Mouse (Mus musculus): ENCODE results near the gene Fam198a.

The Fam198a gene

DNA sequence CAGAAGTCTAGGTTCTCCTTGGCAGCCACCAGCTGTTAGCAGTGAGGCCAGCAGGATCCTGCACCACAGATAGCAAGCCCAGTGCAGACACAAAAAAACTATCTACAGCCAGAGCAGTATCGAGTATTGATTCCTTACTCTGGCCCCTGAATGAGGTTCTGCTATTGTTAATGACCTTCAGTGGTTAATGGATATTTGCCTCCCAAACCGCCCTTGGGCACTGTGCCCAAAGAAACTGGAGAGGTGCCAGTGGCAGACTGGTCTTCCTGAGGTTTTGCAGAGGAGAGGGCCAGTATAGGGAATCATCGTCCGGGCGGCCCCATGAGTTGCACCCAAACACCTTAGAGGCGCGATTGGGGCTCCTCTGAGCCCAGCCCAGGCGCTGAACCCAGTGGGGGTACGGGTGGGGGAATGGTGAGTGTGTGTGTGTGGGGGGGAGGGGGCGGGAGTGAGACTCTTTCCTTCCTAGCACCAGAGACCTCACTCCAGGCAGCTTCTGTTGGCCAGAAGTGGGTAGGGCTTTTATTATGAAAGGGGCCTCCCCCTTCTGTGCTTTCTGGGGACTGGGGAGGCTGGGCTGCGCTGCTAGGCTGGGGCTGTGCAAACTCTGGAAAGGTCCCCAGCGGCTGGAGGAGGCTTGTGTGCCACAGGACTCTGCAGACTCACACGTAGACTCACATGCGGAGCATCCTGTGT is at the start of gene Fam198a:
Gene Fam198a (plus strand): TSS at position 571 of the 696 bp plus-strand sequence.
- DNase-seq (ENCODE audit: low spot score in 2 of 2) = no peak

GRCm38 (mm10) chr9:121901710-121902700 is 48.8 kb upstream of the Fam198a start:
- DNase-seq (ENCODE audit: low spot score in 2 of 2) = no peak

DNA sequence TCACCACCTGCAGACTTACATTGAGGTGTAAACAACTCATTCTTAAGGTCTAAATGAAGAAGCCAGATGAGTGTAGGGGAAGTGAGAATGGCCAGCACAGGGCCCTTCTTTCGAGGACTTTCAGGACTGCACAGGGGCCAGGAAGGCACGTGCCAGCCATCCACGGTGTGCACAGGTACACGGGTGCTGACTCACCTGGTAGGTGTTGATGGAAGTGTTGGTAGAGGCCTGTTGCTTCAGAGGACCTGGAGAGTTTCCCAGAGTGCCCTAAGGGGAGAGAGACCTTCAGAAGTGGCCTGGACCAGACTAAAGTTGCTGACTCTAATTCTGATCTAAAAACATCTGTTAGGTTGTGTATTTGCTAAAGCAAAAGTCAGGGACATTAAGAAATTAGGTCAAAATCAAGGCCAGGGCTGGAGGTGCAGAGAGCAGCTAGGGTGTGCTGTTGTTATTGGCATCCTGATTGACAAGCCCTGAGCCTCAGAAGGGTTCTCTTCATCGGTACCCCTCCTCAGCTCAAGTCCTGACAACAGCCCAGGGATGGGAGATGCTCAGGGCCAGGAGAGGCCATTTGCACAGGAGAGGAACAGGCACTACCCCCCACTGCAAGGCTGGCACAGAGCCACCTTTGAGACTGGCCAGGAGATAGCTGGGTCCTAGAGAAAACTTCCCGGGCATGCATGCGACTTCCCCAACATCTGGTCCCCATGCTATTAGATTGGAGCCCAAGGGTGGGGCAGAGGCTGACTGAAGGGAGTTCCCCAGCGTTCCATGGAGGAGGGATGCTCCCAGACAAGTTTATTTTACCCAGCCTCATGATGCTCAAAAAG is 47.1 kb upstream of the Fam198a start:
- no peak for DNase-seq (ENCODE audit: low spot score in 2 of 2)

GRCm38 (mm10) chr9:121904319-121904718 is 46.5 kb upstream of the Fam198a start:
- no peak for DNase-seq (ENCODE audit: low spot score in 2 of 2)

DNA sequence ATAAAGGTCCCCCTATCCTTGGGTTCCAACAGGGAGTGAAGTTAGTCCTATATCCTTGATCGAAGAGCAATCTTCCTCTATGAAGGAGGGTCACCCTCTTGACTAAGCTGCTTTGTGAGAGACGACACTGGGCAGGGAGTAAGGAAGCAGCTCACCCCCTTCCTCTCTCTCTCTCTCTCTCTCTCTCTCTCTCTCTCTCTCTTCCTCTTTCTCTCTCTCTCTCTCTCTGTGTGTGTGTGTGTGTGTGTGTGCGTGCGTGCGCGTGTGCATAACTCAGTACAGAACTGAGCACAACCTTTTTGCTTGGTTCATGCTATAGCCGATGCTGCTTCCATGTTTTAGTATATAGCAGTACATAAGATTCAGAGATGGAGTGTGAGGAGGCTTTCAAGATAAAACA is 45.8 kb upstream of the Fam198a start:
- no peak for DNase-seq (ENCODE audit: low spot score in 2 of 2)

GRCm38 (mm10) chr9:121905556-121906185 is 45.1 kb upstream of the Fam198a start:
- peak; percentile 41 to 44 for DNase-seq (ENCODE audit: low spot score in 2 of 2)

DNA sequence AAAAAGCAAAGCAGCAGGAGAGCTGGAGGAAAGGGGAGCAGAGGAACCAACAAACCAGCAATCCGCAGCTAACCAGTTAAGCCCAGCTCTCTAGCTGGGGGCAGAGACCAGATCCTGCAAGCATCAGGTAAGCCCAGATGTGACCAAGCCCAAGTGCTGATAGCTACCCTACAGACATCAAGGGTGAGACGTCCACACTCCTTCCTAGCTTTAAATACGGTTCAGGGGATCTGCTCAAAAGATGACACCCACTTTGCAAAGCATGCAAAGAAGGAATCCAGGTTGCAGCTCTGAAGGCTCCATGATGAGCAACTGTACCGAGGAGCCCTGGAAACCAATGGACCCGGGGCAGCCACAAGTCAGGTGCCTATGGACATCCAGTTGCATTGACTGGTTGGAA is 44.3 kb upstream of the Fam198a start:
- DNase-seq (ENCODE audit: low spot score in 2 of 2) = no peak

DNA sequence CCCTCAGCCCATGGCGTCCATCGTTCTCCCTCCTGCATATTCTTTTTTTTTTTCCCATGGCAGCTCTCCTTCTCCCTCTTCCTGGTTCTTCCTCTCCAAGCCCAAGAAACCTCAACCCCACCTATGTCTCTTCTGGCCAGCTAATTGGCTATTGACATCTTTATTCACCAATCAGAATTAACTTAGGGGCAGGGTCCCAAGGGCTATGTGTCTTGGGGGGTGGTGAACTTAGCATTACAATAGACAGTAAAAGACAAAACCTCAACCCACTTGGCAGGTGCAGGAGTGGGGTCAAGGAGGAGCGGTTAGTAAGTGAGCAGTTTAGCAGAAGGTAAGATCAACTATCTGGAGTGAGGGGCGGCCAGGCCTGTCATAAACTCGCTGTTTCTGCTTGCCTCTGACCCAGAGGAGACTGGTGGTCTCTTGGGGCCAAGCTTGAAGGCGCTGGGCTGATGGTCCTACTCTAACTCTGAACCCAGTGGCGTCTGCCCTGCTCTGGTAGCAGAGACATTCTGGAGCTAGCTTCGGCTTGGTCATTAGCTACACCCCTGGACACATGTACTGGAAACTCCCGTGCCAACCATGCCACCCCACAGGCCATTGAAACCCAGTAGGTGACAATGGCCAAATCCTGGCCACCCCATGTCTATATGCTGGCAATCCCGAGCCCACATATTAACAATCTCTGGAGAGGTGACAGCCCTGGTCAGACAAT is 43.3 kb upstream of the Fam198a start:
- no peak for DNase-seq (ENCODE audit: low spot score in 2 of 2)

- DNase-seq (ENCODE audit: low spot score in 2 of 2) = no peak
Observed at GRCm38 (mm10) chr9:121908321-121908720, 42.5 kb upstream of the Fam198a start.

- no peak for DNase-seq (ENCODE audit: low spot score in 2 of 2)
Observed at GRCm38 (mm10) chr9:121909635-121910034, 41.2 kb upstream of the Fam198a start.

GRCm38 (mm10) chr9:121911196-121911595 is 39.6 kb upstream of the Fam198a start:
- no peak for DNase-seq (ENCODE audit: low spot score in 2 of 2)

GRCm38 (mm10) chr9:121912786-121913185 is 38.0 kb upstream of the Fam198a start:
- DNase-seq (ENCODE audit: low spot score in 2 of 2) = no peak

DNA sequence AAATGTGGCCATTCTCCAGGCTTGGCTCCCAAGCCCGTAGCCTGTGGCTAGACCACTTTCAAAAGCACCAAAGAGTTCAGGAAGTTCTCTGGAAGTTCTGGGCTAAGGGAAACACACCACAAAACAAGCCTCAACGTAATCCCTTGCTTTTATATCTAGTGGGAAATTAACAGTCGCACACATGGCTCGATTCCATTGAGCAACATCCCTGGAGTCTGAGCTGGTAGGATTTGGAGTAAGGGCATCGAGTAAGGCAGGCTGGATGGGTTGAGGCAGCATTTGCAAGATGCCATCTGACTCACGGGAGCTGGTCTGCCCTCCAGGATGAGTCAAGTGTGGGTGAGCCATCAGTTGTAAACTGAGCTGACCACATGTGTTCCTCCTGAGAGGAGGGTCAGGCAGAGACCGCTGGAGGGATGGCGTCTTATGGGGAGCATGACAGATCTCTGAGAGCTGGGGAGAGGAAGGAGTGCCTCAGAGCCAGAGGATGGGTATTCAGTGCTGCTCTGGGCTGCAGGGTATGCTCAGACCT is 36.5 kb upstream of the Fam198a start:
- DNase-seq (ENCODE audit: low spot score in 2 of 2) = no peak

DNA sequence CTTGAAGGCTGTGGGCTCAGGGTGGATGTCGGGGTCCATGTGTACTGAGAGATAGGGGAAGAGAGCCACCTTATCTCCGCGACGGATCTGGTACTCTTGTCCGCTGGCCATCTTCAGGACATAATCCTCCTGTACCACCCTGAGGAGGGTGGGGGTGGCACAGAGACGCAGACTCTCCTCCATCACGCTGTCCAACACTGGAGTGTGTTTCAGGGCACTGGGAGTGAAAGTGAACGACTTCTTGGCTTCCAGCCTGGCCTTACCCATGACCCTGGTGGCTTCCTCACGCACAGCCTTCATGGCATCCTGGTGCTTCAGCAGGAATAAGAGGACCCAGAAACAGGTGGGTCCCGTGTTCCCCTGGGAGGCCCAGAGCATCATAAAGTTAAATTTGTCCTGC is 35.7 kb upstream of the Fam198a start:
- no peak for DNase-seq (ENCODE audit: low spot score in 2 of 2)

- no peak for DNase-seq (ENCODE audit: low spot score in 2 of 2)
Observed at GRCm38 (mm10) chr9:121916102-121916501, 34.7 kb upstream of the Fam198a start, which contains the start of gene Cyp8b1. Cyp8b1 (minus strand) TSS chr9:121916305.

DNA sequence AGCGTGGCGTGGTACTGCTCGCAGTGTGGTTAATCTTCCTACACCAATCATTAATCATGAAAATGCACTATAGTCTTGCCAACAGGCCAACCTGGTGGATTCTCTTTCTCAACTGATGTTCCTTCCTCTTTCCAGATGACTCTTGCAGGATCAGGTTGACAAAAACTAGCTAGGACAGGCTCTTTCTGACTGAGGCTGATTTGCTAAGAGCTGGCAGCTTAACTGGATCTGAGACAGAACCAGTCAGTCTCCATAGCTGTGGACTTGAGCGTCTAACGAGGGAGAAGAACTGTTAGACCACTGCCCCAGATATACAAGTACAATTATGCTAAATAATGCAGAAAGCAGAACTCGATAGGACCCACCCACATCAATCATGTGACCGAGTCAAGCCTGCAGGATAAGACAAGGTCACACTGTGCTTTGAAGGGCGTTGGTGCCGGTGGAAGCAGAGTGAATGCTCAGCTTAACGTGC is 31.7 kb upstream of the Fam198a start:
- no peak for DNase-seq (ENCODE audit: low spot score in 2 of 2)

DNA sequence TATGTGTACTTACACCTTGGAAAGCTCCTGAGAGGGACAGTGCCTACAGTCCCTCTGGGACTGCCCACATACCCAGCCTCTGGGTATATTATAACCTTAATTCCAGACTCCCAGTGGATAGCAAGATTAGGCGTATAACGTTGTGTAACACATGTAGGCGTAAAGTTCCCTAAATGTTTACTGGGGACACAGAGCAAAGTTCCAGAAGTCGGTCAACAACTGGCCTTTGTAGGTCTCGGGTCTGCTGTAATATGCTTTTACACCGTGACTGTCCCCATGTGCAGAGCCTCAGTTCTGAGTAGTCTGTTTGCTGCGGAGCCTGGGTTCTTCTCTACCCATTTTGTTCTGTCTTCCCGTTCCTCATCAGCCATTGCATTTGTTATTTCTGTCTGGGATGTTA is 27.3 kb upstream of the Fam198a start:
- no peak for DNase-seq (ENCODE audit: low spot score in 2 of 2)

- no peak for DNase-seq (ENCODE audit: low spot score in 2 of 2)
Observed at GRCm38 (mm10) chr9:121923906-121924305, 26.9 kb upstream of the Fam198a start.

DNA sequence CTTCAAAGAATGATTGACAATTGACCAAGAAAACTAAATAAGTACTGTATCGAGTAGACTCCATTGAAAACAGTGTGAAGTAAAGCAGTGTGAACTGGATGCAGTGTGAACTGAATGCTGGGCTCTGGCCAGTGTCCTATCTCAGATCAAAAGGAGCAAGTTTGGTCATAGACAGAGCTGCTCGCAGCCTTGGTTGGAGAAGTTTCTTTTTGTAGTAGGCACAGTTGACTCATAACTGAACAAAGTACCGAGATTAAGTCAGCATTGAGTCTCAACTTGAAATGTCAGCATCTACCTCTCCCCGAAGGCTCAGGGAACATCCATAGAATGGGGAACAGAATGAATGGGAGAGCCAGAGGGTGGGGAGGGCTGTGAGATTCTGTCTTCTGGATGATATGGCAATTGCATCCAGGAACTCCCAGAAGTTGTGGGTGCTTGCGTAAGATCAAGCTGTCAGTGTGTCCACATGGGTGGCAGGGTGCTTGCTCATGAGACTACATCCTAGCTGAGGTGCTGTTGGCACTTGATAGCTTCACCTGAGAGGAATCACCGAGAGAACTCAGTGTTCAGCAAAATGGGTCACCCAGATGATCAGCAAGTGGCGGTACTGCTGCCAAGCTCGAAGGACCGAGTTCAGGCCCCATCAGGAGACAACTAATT is 25.8 kb upstream of the Fam198a start:
- DNase-seq (ENCODE audit: low spot score in 2 of 2) = no peak

DNA sequence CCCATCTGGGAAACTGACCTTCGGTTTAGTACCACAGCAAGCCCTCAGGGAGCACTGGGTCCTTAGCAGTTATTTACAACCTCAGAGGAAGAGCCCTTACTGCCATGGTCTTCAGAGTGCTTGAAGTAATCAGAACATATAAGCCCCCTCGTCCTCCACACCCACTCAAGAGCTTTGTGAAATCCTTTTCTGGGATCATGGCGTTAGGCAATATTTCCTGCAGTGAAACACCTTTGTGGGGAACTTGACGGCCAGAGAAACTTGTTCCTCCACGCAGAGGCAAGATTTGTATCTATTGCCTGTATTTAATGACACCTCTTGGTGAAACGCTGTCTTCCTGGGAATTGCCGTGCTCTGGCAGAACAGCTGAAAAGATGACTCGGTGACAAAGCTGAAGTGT is 24.8 kb upstream of the Fam198a start:
- DNase-seq (ENCODE audit: low spot score in 2 of 2) = no peak

Data from right cerebral cortex, adult 2 months (tissue).